Mouse (Mus musculus): ENCODE results near the gene Siae. TPM values are rescaled to one million over a fixed set of nuclear protein-coding genes. Genes with fewer than 3 reads are reported as not detected.

Siae gene
- total and polyA plus RNA-seq, 2 experiments from 2014 or later: 14.9 to 15.8 TPM

- Histone ChIP-seq H3K27ac (ENCODE audit: low read depth, low read length) (no peak overlapping the region), H3K4me2 (ENCODE audit: low read depth, low read length, poor library complexity, severe bottlenecking) (no peak overlapping the region), H3K36me3 (ENCODE audit: insufficient read depth, low read length) (no peaks in the 10 kb centered on the region), H3K4me1 (ENCODE audit: insufficient read depth, low read length) (no peaks in the 10 kb centered on the region; the same call in 1 of the 2 replicates), H3K4me3 (ENCODE audit: low read depth, low read length) (no peak overlapping the region), H3K9ac (replicated peaks; ENCODE audit: low read length, poor library complexity, severe bottlenecking) (no peak overlapping the region), H3K27me3 (ENCODE audit: insufficient read depth, low read length) (peaks cover under 1% of the 10 kb centered on the region; the same call in 1 of the 2 replicates), H3K9me3 (ENCODE audit: low read length) (no peaks in the 10 kb centered on the region)
- DNase-seq (ENCODE audit: low spot score) (no peak), ATAC-seq (ENCODE audit: low FRiP score) (no peak)
- TF ChIP-seq CTCF (IDR thresholded peaks at IDR 0.05): no peak
- 92% methylated on average over 4 of the region's 4 CpGs for WGBS
Observed at GRCm38 (mm10) chr9:37540226-37540625, 15.3 kb upstream of the Siae start.

GRCm38 (mm10) chr9:37540701-37541575 is 14.6 kb upstream of the Siae start:
- H3K27me3 ChIP-seq (ENCODE audit: insufficient read depth, low read length): peaks cover 8% of the 10 kb centered on the region; the same call in 1 of the 2 replicates
- no peak overlapping the region for H3K4me3 ChIP-seq (ENCODE audit: low read depth, low read length)
- DNase-seq (ENCODE audit: low spot score): no peak
- WGBS: 87% methylated on average over 6 of the region's 6 CpGs
- no peaks in the 10 kb centered on the region for H3K9me3 ChIP-seq (ENCODE audit: low read length)
- H3K27ac ChIP-seq (ENCODE audit: low read depth, low read length): no peak overlapping the region
- no peaks in the 10 kb centered on the region; the same call in 1 of the 2 replicates for H3K4me1 ChIP-seq (ENCODE audit: insufficient read depth, low read length)
- ATAC-seq (ENCODE audit: low FRiP score): no peak
- H3K4me2 ChIP-seq (ENCODE audit: low read depth, low read length, poor library complexity, severe bottlenecking): no peak overlapping the region
- TF ChIP-seq CTCF (IDR thresholded peaks at IDR 0.05): no peak
- H3K9ac ChIP-seq (replicated peaks; ENCODE audit: low read length, poor library complexity, severe bottlenecking): no peak overlapping the region
- no peaks in the 10 kb centered on the region for H3K36me3 ChIP-seq (ENCODE audit: insufficient read depth, low read length)

- no peak overlapping the region for H3K9ac ChIP-seq (replicated peaks; ENCODE audit: low read length, poor library complexity, severe bottlenecking)
- H3K4me2 ChIP-seq (ENCODE audit: low read depth, low read length, poor library complexity, severe bottlenecking): no peak overlapping the region
- ATAC-seq (ENCODE audit: low FRiP score): no peak
- H3K4me1 ChIP-seq (ENCODE audit: insufficient read depth, low read length): no peaks in the 10 kb centered on the region; the same call in 1 of the 2 replicates
- no peaks in the 10 kb centered on the region for H3K9me3 ChIP-seq (ENCODE audit: low read length)
- peaks cover 13% of the 10 kb centered on the region; the same call in 1 of the 2 replicates for H3K27me3 ChIP-seq (ENCODE audit: insufficient read depth, low read length)
- H3K27ac ChIP-seq (ENCODE audit: low read depth, low read length): no peak overlapping the region
- 72% methylated on average over 7 of the region's 7 CpGs for WGBS
- TF ChIP-seq CTCF (IDR thresholded peaks at IDR 0.05): no peak
- DNase-seq (ENCODE audit: low spot score): no peak
- H3K36me3 ChIP-seq (ENCODE audit: insufficient read depth, low read length): no peaks in the 10 kb centered on the region
- no peak overlapping the region for H3K4me3 ChIP-seq (ENCODE audit: low read depth, low read length)
Observed at GRCm38 (mm10) chr9:37541851-37542642, 13.5 kb upstream of the Siae start.

GRCm38 (mm10) chr9:37543869-37544440 is 11.5 kb upstream of the Siae start:
- Histone ChIP-seq H3K4me2 (ENCODE audit: low read depth, low read length, poor library complexity, severe bottlenecking) (peak overlapping the region; percentile 47), H3K4me3 (ENCODE audit: low read depth, low read length) (peak overlapping the region; percentile 29), H3K9ac (replicated peaks; ENCODE audit: low read length, poor library complexity, severe bottlenecking) (no peak overlapping the region), H3K27ac (ENCODE audit: low read depth, low read length) (no peak overlapping the region), H3K27me3 (ENCODE audit: insufficient read depth, low read length) (peaks cover 13% of the 10 kb centered on the region; the same call in 1 of the 2 replicates), H3K4me1 (ENCODE audit: insufficient read depth, low read length) (no peaks in the 10 kb centered on the region; the same call in 1 of the 2 replicates), H3K9me3 (ENCODE audit: low read length) (no peaks in the 10 kb centered on the region), H3K36me3 (ENCODE audit: insufficient read depth, low read length) (no peaks in the 10 kb centered on the region)
- ATAC-seq (ENCODE audit: low FRiP score) (no peak), DNase-seq (ENCODE audit: low spot score) (no peak)
- TF ChIP-seq CTCF (IDR thresholded peaks at IDR 0.05): no peak
- 26% methylated on average over 12 of the region's 12 CpGs for WGBS

- peaks cover 13% of the 10 kb centered on the region; the same call in 1 of the 2 replicates for H3K27me3 ChIP-seq (ENCODE audit: insufficient read depth, low read length)
- peak overlapping the region; percentile 29 for H3K4me3 ChIP-seq (ENCODE audit: low read depth, low read length)
- H3K27ac ChIP-seq (ENCODE audit: low read depth, low read length): no peak overlapping the region
- under 1% methylated on average over 29 of the region's 29 CpGs for WGBS
- peak overlapping the region; percentile 24; the same call in 1 of the 2 replicates for H3K9ac ChIP-seq (replicated peaks; ENCODE audit: low read length, poor library complexity, severe bottlenecking)
- H3K4me1 ChIP-seq (ENCODE audit: insufficient read depth, low read length): no peaks in the 10 kb centered on the region; the same call in 1 of the 2 replicates
- H3K4me2 ChIP-seq (ENCODE audit: low read depth, low read length, poor library complexity, severe bottlenecking): peak overlapping the region; percentile 47
- no peaks in the 10 kb centered on the region for H3K36me3 ChIP-seq (ENCODE audit: insufficient read depth, low read length)
- TF ChIP-seq CTCF (IDR thresholded peaks at IDR 0.05): peak; percentile 81
- H3K9me3 ChIP-seq (ENCODE audit: low read length): no peaks in the 10 kb centered on the region
- peak; percentile 39 for ATAC-seq (ENCODE audit: low FRiP score)
- peak; percentile 56 for DNase-seq (ENCODE audit: low spot score)
Observed at GRCm38 (mm10) chr9:37544447-37545165, 10.9 kb upstream of the Siae start.

Measured in midbrain, postnatal 0 days (tissue).